Mouse (Mus musculus): ENCODE results near the gene S1pr4.
A peak's percentile ranks its signal among the peaks of the same experiment; 100 is the strongest.

S1pr4 gene

DNA sequence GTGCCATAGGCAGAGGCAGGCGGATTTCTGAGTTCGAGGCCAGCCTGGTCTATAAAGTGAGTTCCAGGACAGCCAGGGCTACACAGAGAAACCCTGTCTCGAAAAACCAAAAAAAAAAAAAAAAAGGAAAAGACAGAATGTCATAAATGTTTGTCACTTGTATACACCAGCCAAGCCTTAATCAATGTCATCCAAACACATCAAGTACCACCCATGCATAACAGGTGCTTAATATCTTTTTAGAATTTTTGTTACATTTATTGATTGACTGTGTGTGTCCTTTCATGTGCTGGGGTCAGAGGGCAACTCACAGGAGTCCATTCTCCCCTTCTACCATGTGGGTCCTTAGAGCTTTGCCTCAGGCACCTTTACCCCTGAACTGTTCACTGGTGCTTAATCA is at the start of gene S1pr4:
S1pr4 (minus strand) TSS at position 101 of the 400 bp plus-strand sequence.
- DNase-seq, result no peak

DNA sequence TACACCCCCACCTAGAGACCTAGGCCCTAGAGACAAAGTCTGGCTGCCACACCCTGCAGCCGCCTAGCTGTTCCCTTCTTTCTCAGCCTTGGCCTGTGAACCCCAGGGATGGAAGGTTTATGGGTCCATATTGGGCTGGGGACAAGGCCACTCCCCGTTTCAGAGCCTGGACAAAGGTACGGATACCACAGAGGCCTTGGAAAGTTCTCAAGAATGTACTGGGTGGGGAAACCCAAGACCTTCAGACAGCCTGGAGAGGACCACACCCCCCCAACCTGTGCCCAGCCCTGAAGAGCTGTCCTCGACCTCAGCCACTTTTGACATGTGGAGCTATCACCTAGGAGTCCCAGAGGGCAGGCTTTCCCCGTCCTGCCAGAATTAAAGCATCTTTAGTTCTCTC is 49.0 kb upstream of the S1pr4 start:
- DNase-seq, result no peak

DNA sequence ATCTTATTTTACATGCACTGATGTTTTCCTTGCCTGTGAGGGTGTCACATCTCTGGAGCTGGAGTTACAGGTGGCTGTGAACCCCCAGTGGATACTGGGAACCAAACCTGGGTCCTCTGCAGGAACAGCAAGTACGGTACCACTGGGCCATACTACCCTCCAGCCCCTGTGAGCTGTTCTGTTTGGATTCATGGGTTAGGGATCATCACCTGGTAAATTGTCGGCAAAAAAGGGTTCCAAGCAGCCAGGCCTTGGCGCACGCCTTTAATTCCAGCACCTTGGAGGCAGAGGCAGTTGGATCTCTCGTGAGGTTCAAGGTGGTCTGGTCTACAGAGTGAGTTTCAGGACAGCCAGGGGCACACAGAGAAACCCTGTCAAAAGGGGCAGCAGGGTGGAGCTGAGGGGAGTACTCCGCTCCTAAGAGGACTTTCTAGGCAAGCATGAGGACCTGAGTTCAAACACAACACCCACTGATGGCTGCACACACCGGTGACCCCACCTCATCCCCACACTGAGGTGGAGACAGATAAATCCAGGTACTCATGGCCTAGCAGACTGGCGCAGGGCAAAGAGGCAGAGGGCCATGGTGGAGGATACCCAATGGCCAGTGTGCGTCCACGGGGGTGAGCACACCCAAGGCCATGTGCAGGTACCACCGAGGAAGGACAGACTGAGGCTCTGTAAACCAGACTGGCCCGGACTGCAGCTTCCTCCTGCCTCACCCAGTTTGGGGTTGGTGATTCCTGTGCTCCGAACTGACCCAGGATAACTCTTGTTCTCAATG is 47.0 kb upstream of the S1pr4 start:
- DNase-seq, result no peak

DNA sequence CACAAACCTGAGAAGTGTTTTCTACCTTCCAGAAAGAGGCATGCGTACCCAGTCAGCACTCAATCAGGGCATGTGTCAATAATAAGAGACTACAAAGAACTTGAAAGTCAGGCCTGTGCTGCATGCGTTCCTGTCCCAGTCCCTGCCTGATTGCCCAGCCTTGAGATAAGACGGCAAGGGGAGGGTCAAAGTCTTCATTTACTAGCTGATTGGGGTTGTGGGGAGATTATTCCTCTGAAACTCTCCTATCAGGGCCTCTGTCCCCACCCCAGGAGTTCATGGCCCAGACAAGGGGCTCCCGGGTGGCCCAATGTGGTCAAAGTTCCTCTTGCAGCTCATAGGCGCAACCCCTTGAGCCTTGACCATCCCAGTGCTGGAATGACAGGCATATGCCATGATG is 46.4 kb upstream of the S1pr4 start:
- DNase-seq, result no peak

DNA sequence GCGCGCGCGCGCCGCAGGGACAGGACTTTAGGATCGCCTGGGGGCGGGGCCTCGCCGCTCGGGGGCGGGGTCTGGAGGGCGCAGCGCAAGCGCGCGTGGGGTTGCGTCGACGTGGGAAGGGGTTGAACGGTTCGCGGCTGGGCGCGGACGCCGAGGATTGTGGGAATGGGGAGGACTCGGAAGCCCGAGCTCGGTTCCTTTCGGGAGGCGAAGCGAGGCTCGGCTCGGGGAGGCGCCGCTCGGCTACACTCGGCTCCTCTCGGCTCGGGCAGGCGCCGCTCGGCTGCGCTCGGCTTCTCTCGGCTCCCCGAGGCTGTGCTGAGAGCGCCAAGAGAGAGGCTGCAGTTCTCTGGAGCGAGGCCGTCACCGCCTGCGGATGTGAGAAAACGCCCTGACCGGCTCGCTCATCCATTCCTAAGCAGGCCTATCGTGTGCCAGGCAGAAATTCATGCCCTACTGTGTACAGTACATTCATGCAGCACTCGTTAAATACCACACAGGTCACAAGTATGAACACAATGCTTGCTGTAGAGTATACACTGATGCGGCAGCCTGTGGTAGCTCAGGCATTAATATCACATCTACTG is 45.3 kb upstream of the S1pr4 start, which contains the start of gene Gna11:
Gna11 (minus strand) TSS at position 30 of the 587 bp plus-strand sequence.
- peak; percentile 100 for DNase-seq

DNA sequence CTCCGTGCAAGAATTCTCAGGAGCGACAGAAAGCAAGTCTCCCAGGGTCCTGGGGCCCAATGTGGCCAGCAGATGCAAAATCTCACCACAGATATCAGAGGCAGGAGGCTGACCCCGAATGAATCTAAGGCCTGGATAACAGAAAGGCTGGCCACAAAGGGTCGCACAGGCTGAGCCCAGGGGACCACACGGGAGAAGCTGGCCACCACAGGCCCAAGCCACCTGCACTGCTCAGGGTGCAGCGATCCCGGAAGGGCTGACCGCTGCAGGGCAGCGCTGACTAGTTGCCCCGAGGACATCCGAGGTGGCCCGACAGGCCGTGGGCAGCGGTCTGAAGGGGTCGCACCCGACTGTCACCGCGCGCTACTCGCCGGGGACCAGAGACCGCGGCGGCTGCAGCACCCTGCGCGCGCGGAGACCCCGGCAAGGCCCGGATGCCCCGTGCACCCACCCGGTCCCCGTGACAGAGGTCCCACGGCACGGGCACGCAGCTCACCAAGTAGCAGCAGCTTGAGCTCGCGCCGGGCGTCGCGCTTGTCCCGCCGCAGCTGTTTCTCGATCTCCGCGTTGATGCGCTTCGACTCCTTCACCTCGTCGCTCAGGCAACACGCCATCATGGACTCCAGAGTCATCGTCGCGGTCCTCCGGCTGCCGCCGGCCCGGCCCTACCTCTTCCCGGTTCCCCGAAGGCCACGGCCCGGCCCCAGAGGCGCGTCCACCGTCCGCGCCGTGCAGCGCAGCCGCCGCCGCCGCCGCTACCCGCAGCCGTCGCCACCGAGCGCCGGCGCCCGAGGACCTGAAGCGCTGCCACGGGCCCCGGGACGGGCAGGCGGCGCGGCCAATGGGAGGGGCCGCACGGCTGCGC is 44.6 kb upstream of the S1pr4 start:
- peak; percentile 76 for DNase-seq

DNA sequence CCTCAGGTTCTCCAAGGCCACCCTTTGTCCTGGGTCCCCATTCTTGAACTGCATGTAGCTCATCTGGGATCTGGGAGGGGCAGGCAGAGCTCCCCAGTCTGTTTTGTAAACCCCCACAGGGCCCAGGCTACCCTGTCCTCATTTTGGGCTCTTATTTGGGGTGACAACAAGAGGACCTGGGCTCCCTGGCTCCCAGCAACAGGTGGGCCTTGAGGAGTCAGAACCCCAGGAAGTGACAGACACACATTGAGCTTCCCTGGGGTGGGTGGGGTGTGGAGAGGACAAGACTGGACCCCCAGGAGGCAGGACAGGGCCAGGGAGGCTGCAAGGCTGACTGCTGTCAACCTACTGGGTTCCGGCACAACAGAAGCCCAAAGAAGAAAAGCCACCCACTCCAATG is 43.7 kb upstream of the S1pr4 start:
- DNase-seq, result no peak

DNA sequence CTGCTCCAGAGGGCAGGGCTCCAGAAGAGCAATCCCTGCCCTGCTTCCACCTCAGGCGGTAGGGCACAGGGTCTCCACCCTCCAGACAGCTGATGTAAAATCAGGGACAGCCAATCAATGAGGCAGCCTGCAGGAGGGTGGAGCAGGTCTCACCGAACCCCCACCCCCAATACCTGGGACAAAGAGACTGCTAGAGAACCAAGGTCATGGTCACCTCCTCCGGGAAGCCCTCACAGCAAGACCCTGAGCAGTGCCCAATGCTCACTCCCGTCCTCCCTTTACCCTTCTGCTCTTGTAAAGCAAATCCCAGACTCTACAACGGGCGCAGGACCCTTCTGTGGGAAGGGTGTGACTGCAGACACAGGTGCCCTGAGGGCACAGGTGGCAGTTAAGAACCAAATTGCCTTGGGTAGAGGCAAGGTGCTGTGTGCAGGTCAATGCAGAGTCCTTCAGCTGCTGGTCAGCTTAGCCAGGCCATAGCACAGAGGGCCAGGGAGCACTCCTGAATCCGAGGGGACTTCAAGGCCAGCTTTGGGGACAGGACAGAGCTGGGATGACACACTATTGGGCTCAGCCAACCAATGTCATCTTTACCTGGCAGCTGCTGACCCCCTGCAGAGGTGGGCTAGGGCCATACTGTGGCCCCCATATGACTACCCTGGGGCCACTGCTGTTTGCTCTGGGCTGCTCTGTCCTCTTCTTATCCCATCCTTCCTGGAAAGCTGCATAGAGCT is 43.0 kb upstream of the S1pr4 start:
- DNase-seq, result no peak

DNA sequence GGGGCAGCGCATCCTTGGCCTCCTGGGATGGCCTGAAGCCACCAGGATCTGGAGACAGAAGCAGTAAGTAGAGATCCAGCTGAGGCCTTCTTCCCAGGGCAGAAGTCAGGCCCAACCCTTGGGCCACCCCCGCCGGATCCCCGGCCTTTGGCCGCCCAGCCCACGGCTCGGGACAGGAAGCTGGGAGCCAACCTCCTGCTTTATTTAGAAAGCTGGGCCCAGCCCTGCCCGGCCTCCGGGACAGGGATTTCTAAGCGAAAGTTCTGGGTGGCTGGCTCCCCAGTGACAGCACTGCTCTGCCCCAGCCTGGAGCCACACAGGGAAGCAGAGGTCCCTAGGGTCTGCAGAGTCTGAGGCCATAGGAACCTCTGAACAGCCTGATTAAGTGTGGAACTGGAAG is 41.9 kb upstream of the S1pr4 start:
- no peak for DNase-seq

DNA sequence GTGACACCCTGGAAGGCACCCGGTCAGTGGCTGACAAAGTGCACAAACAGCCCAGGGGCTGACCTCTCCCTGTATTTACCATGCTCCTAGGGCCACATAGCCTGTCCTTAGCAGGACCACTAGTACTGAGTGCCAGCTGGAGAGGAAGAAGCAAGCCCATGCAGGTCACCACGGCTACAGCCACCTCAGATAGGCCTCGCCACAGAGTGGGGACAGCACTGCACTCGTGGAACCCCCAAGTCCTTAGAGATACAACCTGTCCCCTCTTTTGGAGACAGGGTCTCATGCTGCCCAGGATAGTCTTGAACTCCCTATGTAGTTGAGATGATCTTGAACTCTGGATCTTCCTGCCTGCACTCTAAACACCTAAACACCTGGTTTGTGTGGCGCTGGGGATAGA is 41.4 kb upstream of the S1pr4 start:
- no peak for DNase-seq

DNA sequence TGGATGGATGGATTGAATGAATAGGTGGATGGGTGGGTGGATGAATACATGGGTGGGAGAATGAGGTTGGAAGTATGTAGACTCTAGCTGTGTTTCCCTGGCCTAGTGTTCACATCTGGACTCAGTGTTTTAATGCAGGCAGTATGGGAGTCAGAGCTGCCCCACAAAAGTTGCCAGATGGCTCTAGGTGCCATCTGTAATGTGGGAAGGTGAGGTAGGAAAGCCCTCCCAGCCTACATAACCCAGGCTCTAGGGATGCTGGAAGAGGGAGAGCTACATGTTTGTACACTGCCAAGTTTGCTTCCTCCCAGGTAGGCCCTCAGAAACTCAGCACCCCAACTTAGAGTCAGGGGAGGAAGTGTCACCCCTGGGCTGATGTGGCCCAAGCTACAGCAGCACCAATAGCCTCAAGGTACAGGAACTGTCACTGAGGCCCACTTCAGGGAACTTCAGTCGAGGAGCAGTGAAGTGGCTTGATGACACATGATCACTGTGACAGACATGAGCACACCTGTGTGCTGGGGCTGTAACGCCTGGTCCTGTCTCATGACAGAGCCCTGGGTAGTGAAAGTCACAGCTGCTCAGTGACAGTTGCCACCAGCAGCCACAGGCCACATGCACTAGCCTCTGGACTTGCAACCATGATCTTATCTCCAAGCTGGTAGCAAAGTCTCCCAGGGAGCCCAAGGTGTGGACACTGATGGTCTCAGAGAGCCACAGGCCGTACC is 38.6 kb upstream of the S1pr4 start:
- DNase-seq, result no peak

DNA sequence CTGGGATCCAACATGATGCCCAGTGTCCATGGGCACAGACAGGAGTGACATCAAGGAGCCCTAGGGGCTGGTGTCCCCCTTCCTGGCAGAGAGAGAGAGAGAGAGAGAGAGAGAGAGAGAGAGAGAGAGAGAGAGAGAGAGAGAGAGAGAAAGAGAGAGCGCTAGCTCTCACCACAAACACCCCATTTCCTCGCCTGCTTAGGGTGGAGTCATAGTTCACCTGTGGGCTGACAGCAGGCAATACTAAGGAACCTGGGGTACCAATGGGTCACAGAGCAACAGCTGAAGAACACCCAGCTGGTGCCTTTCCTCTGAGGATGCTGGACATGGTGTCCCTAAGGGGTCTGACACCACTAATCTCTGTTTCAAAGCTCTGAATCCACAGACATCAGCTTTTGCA is 37.5 kb upstream of the S1pr4 start:
- DNase-seq, result no peak

DNA sequence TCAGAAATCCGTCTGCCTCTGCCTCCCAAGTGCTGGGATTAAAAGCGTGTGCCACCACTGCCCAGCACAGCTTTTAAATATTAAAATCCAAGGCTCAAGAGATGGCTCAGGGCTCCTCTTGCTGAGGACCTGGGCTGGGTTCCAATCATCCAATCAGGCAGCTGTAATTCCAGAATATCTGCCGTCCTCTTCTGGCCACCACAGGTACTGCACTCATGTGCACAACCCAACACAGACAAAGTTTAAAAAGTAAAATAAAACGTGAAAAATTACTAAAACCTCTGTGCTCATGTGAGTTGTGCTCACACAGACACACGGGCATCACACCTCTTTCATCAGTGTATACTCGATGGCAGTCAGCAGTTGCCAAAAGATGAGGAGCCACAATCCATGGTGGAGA is 36.8 kb upstream of the S1pr4 start:
- DNase-seq, result peak; percentile 59

DNA sequence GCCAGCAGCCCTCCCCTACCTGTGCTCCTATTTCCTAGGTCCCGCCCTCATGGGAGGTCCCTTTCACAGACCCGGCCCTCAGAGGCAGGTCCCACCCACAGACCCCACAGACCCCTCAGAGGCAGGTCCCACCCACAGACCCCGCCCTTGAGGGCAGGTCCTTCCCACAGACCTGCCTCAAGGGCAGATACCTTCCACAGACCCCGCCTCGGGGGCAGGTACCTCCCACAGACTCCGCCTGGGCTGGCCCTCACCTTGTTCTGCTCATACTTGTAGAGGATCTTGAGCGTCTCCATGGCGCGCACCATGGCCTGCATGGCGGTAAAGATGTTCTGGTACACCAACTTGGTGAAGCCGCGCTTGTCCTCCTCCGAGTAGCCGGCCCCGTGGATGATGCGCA is 34.9 kb upstream of the S1pr4 start:
- DNase-seq, result no peak

DNA sequence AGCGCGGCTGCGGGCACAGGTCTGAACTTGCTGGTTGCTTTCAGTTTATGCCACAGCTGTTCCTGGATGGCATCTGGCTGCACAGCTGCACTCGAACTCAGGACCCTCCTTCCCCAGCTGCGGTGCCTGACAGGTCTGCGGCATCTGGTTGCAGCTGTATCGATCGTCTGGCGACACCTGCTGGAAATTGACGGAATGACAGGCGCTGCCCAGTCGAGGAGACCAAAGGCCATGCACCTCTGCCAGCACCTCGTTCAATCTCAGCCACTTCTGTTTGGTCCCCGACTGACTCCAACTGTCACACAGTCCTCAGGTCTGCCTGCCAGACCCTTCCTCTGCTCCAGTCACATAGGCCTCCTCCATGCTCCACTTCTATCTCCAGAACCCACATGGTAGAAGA is 26.8 kb upstream of the S1pr4 start:
- DNase-seq, result peak; percentile 94

DNA sequence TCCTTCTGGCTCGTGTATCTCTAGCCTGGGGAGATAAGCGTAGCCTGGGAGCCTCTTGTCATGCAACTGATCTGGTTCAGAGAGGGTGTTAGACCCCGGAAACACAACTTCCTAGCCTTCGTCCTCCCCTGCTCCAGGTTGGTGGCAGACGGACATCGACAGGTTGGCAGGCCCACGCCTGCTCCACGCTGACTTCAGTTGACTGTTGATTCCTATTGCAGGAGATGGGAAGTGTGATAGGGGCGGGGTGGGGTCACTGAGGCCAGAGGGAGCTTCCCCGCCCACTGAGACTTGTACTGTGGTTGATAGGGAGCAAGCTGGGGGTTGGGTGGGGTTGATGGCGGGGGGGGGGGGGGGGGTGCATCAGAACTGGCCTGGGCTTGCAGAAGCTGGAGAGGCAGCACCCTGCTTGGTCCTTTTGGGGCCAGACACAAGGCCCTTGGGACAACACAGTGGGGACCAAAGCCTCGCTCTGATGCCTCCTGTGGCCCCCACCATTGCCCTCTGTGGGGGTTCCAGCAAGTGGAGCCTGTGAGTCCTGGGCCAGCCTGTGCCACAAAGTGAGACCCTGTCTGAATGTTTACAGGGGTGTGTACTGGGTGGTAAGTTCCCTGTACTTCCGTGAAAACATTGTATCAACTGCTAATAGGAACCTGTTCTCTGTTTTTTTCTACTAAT is 25.2 kb upstream of the S1pr4 start:
- DNase-seq, result no peak

DNA sequence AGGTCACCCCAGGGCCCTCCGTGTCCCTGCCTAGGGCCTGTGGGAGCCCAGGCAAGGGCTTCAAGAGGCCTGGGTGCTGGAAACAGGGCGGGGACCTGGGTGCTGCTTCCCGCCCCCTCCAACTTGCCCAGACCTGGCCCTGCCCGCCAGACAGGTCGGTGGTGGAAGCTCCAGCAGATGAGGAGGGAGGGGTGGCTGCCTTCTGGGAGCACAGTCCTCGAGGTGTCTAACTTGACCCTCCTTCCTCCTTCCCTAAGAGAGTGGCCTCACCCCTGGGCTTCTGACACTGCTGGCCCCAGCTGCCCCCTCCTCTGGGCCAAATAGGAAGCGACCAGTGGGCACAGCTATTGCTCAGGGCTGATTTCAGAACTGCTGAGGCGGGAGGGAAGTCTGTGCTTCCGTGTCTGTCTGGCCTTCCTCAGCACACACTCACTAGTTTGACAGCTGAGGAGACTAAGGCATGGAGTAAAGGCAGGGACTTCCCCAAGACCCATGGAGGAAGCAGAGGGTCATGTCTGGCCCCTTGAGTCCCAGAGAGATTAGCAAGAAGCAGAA is 24.2 kb upstream of the S1pr4 start, which contains the start of gene Gna15:
Gna15 (minus strand) TSS at position 175 of the 555 bp plus-strand sequence.
- DNase-seq, result no peak

DNA sequence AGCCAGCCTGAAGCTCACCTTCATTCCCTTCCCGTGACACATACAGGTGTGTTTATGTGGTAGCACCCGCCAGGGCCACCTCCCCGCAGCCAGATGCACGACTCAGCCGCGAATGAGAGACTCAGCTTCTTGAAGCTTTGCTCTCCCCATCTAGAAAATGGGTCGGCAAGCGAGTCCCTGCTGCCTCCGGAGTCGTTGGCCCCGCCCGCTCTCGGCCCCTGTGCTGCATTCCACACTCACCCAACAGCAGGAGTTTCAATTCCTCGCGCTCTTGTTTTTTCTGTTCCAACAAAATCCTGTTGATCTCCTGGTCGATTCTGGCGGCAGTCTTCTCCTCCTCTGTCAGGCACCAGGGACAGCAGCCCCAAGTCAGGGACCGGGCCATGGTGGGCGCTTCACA is 23.6 kb upstream of the S1pr4 start:
- no peak for DNase-seq

DNA sequence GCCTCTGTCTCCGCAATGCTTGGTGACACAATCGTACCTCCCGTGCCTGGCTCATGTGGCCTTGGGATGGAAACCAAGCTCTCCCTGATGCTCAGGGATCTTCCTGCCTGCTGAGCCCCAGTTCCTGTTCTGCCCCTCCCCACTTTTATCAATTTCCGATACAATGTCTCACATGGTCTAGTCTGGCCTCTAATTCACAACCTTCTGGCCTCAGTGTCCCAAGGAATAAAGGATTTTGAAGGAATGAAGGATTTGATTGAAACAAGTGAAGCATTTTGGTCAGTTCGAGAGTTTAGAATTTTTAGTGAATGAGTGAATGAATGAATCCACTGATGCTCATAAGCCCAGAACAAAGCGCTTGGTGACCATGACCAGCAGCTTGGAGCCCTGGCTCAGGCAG is 23.2 kb upstream of the S1pr4 start:
- no peak for DNase-seq

DNA sequence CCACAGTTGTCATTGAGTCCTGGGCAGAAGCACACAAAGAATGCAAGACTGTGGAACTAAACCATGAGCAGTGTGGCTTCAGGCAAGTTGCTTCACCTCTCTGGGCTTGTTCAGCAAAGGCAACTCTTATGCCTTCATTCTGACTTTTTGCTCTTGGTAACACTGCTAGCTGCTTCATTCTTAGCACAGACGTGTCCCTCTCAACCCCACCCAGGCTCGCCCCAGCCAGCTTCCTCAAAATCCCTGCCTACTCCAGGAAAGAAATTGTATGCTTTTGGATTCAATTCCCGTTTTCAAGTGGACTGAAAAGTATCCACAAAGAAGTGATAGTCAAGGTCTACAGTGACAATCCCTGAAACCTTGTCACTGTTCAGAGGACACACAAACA is 20.0 kb upstream of the S1pr4 start:
- DNase-seq, result no peak

DNA sequence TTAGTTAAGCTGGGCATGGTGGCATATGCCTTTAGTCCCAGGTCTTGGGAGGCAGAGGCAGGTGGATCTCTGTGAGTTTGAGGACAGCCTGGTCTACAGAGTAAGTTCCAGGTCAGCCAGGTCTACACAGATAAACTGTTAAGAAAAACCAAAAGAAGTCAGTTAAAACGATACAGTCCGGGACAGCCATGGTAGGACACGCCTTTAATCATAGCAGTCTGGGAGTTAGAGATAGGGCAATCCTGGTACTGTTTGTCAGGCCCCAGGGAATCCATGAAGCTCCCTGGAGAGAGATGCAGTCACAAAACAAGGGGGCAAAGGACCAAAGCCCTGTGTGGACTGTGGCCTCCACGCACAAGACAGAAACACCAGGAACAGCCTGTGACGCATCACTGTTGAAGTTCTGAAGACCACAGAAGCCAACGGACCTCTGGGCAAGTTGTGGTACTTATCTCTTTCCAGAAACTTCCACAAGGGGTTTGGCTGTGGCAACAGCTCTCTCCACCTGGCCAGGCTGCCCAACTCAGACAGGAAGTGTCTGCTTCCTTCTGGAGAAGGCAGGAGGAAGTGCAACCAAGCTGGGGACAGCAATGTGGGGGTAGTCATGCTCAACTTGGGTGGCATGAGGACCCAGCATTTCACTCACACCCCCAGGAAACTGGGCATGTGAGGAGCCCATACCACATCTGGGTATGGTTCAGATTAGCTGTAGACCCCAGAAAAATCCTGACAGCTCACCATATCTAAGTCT is 19.5 kb upstream of the S1pr4 start:
- DNase-seq, result no peak
